Mouse (Mus musculus): ENCODE measurements around the gene Gm8797. TPM values are rescaled to one million over a fixed set of nuclear protein-coding genes. Genes with fewer than 3 reads are reported as not detected.
"Not testable (repeated sequence)": the region's sequence is repeated elsewhere in the genome, so short reads cannot be mapped to it uniquely, and the experiment has no call there.

The Gm8797 gene
- 377 and 480 TPM in 2 replicates for polyA plus RNA-seq (2012; ENCODE audit: insufficient read depth, insufficient read length, missing spikeins)

- not testable (repeated sequence) for H3K4me3 ChIP-seq (ENCODE audit: insufficient read depth, low read depth, low read length); H3K27ac ChIP-seq (replicated peaks; ENCODE audit: low read depth, low read length); H3K4me1 ChIP-seq (ENCODE audit: control insufficient read depth, insufficient read depth, insufficient read length, low read length)
These were observed at the start of gene Gm8797 for GRCm38 (mm10) chr3:5750506-5750905. Gene Gm8797, plus strand, starts transcription at chr3:5750806.

- no peak overlapping the region for H3K4me3 ChIP-seq (ENCODE audit: insufficient read depth, low read depth, low read length)
- H3K4me1 ChIP-seq (ENCODE audit: control insufficient read depth, insufficient read depth, insufficient read length, low read length), result no peaks in the 10 kb centered on the region
- no peak overlapping the region for H3K27ac ChIP-seq (replicated peaks; ENCODE audit: low read depth, low read length)
These were observed 36.1 kb upstream of the Gm8797 start for GRCm38 (mm10) chr3:5714481-5714880.

- no peak overlapping the region for H3K4me3 ChIP-seq (ENCODE audit: insufficient read depth, low read depth, low read length)
- H3K27ac ChIP-seq (replicated peaks; ENCODE audit: low read depth, low read length), result no peak overlapping the region
- H3K4me1 ChIP-seq (ENCODE audit: control insufficient read depth, insufficient read depth, insufficient read length, low read length), result no peaks in the 10 kb centered on the region
These were observed 17.7 kb upstream of the Gm8797 start for GRCm38 (mm10) chr3:5732931-5733330.

GRCm38 (mm10) chr3:5754763-5755478 is 4.3 kb downstream of the Gm8797 start:
- no peaks in the 10 kb centered on the region for H3K4me1 ChIP-seq (ENCODE audit: control insufficient read depth, insufficient read depth, insufficient read length, low read length)
- no peak overlapping the region for H3K4me3 ChIP-seq (ENCODE audit: insufficient read depth, low read depth, low read length)
- H3K27ac ChIP-seq (replicated peaks; ENCODE audit: low read depth, low read length), result no peak overlapping the region

- no peaks in the 10 kb centered on the region for H3K4me1 ChIP-seq (ENCODE audit: control insufficient read depth, insufficient read depth, insufficient read length, low read length)
- no peak overlapping the region for H3K27ac ChIP-seq (replicated peaks; ENCODE audit: low read depth, low read length)
- H3K4me3 ChIP-seq (ENCODE audit: insufficient read depth, low read depth, low read length), result no peak overlapping the region
These were observed 15.7 kb downstream of the Gm8797 start for GRCm38 (mm10) chr3:5766256-5766655.

- H3K4me3 ChIP-seq (ENCODE audit: insufficient read depth, low read depth, low read length), result no peak overlapping the region
These were observed 26.3 kb downstream of the Gm8797 start for GRCm38 (mm10) chr3:5776894-5777293.

More at GRCm38 (mm10) chr3:5776894-5777293, 26.3 kb downstream of the Gm8797 start:
- H3K4me1 ChIP-seq (ENCODE audit: control insufficient read depth, insufficient read depth, insufficient read length, low read length), result no peaks in the 10 kb centered on the region
- H3K27ac ChIP-seq (replicated peaks; ENCODE audit: low read depth, low read length), result no peak overlapping the region

All from brown adipose tissue, adult 24 weeks (tissue).